Mouse (Mus musculus) T-helper 17 cell (primary cell): ENCODE results near the gene Gm10324.
"Not testable (repeated sequence)": the region's sequence is repeated elsewhere in the genome, so short reads cannot be mapped to it uniquely, and the experiment has no call there.

Experiments used
- in situ Hi-C, 2 experiments: fragments of 300-600 bp; cut with MboI, MseI; formaldehyde crosslinking; loops; 1 replicate in 1 of 2; 2 replicates in 1 of 2; pipeline ENCODE4 v1.15.1; 2025; ENCODE audit warnings: high pct_unique_total_duplicates in 2 of 2

The Gm10324 gene

GRCm38 (mm10) chr13:66119247-66119646 lies at the start of gene Gm10324:
TSS of gene Gm10324 (plus strand) at chr13:66119547.
- in situ Hi-C loops, result not testable (repeated sequence)
